Mouse (Mus musculus): ENCODE measurements at regions not wholly inside any gene's neighbourhood (a gene's known extent, or its start where the extent isn't known, plus 50 kb on each side); places are given as distances from the start of the nearest gene placed in this dataset.

GRCm38 (mm10) chr1:88623040-88623439, 79.0 kb downstream of the Arl4c start:
- H3K9me3 ChIP-seq, result no peaks in the 10 kb centered on the region
- H3K4me2 ChIP-seq, result no peak overlapping the region
- H3K4me3 ChIP-seq, result no peak overlapping the region
- peaks cover 12% of the 10 kb centered on the region for H3K4me1 ChIP-seq (replicated peaks)
- ATAC-seq (ENCODE audit: low FRiP score, low read depth), result no peak
- H3K9ac ChIP-seq, result no peak overlapping the region
- peak overlapping the region; percentile 17; the same call in 1 of the 2 replicates for H3K27ac ChIP-seq (replicated peaks)
- no peaks in the 10 kb centered on the region for H3K36me3 ChIP-seq
- WGBS, result 46% methylated on average over 10 of the region's 10 CpGs
- no peaks in the 10 kb centered on the region for H3K27me3 ChIP-seq

GRCm38 (mm10) chr1:88622356-88622755, 79.7 kb downstream of the Arl4c start:
- Histone ChIP-seq H3K4me2 (no peak overlapping the region), H3K9me3 (no peaks in the 10 kb centered on the region), H3K27ac (replicated peaks) (no peak overlapping the region), H3K4me3 (no peak overlapping the region), H3K27me3 (no peaks in the 10 kb centered on the region), H3K9ac (no peak overlapping the region), H3K36me3 (no peaks in the 10 kb centered on the region), H3K4me1 (replicated peaks) (peaks cover 12% of the 10 kb centered on the region)
- ATAC-seq (ENCODE audit: low FRiP score, low read depth), result no peak
- whole genome bisulfite sequencing, result 87% methylated on average over 6 of the region's 6 CpGs

GRCm38 (mm10) chr1:88621214-88621613, 80.8 kb downstream of the Arl4c start:
- H3K9ac ChIP-seq, result no peak overlapping the region
- no peak overlapping the region for H3K27ac ChIP-seq (replicated peaks)
- H3K4me2 ChIP-seq, result no peak overlapping the region
- ATAC-seq (ENCODE audit: low FRiP score, low read depth), result no peak
- H3K9me3 ChIP-seq, result no peaks in the 10 kb centered on the region
- no peaks in the 10 kb centered on the region for H3K36me3 ChIP-seq
- H3K27me3 ChIP-seq, result no peaks in the 10 kb centered on the region
- 81% methylated on average over 2 of the region's 2 CpGs for WGBS
- H3K4me1 ChIP-seq (replicated peaks), result peaks cover 12% of the 10 kb centered on the region
- no peak overlapping the region for H3K4me3 ChIP-seq

- Histone ChIP-seq H3K4me2 (no peak overlapping the region), H3K27me3 (no peaks in the 10 kb centered on the region), H3K27ac (replicated peaks) (no peak overlapping the region), H3K9me3 (no peaks in the 10 kb centered on the region), H3K4me3 (no peak overlapping the region), H3K36me3 (no peaks in the 10 kb centered on the region), H3K9ac (no peak overlapping the region), H3K4me1 (replicated peaks) (0 out of 2 replicates have a peak, but pooled peaks cover 5% of the 10 kb centered on the region)
- ATAC-seq (ENCODE audit: low FRiP score, low read depth), result no peak
- WGBS, result 21% methylated on average over 2 of the region's 2 CpGs
Measured at GRCm38 (mm10) chr1:88613007-88613406, 89.0 kb downstream of the Arl4c start.

GRCm38 (mm10) chr1:88611241-88611640, 90.8 kb downstream of the Arl4c start:
- Histone ChIP-seq H3K4me2 (no peak overlapping the region), H3K27me3 (no peaks in the 10 kb centered on the region), H3K27ac (replicated peaks) (no peak overlapping the region), H3K4me3 (no peak overlapping the region), H3K9me3 (no peaks in the 10 kb centered on the region), H3K9ac (no peak overlapping the region), H3K36me3 (no peaks in the 10 kb centered on the region), H3K4me1 (replicated peaks) (0 out of 2 replicates have a peak, but pooled peaks cover 5% of the 10 kb centered on the region)
- ATAC-seq (ENCODE audit: low FRiP score, low read depth), result no peak
- 85% methylated on average over 5 of the region's 5 CpGs for WGBS

- no peak for ATAC-seq (ENCODE audit: low FRiP score, low read depth)
- H3K9ac ChIP-seq, result no peak overlapping the region
- no peaks in the 10 kb centered on the region for H3K9me3 ChIP-seq
- no peak overlapping the region for H3K4me3 ChIP-seq
- no peaks in the 10 kb centered on the region for H3K27me3 ChIP-seq
- 93% methylated on average over 9 of the region's 9 CpGs for WGBS
- H3K27ac ChIP-seq (replicated peaks), result no peak overlapping the region
- no peak overlapping the region for H3K4me2 ChIP-seq
- H3K36me3 ChIP-seq, result no peaks in the 10 kb centered on the region
- H3K4me1 ChIP-seq (replicated peaks), result 0 out of 2 replicates have a peak, but pooled peaks cover 5% of the 10 kb centered on the region
Measured at GRCm38 (mm10) chr1:88610810-88611209, 91.2 kb downstream of the Arl4c start.

GRCm38 (mm10) chr1:88608826-88609225, 93.2 kb downstream of the Arl4c start:
- 0 out of 2 replicates have a peak, but pooled peaks cover 5% of the 10 kb centered on the region for H3K4me1 ChIP-seq (replicated peaks)
- no peaks in the 10 kb centered on the region for H3K36me3 ChIP-seq
- 41% methylated on average over 8 of the region's 8 CpGs for WGBS
- no peak overlapping the region for H3K4me3 ChIP-seq
- H3K9ac ChIP-seq, result no peak overlapping the region
- no peak overlapping the region for H3K27ac ChIP-seq (replicated peaks)
- no peak for ATAC-seq (ENCODE audit: low FRiP score, low read depth)
- no peak overlapping the region for H3K4me2 ChIP-seq
- no peaks in the 10 kb centered on the region for H3K27me3 ChIP-seq
- H3K9me3 ChIP-seq, result no peaks in the 10 kb centered on the region

GRCm38 (mm10) chr1:88608236-88608635, 93.8 kb downstream of the Arl4c start:
- Histone ChIP-seq H3K36me3 (no peaks in the 10 kb centered on the region), H3K4me2 (no peak overlapping the region), H3K27ac (replicated peaks) (no peak overlapping the region), H3K9ac (no peak overlapping the region), H3K4me3 (no peak overlapping the region), H3K9me3 (no peaks in the 10 kb centered on the region), H3K4me1 (replicated peaks) (0 out of 2 replicates have a peak, but pooled peaks cover 3% of the 10 kb centered on the region), H3K27me3 (no peaks in the 10 kb centered on the region)
- no peak for ATAC-seq (ENCODE audit: low FRiP score, low read depth)
- 56% methylated on average over 8 of the region's 8 CpGs for WGBS

GRCm38 (mm10) chr1:88605616-88606190, 95.8 kb upstream of the Glrp1 start:
- Histone ChIP-seq H3K9ac (no peak overlapping the region), H3K4me1 (replicated peaks) (no peaks in the 10 kb centered on the region), H3K9me3 (no peaks in the 10 kb centered on the region), H3K27ac (replicated peaks) (no peak overlapping the region), H3K4me3 (no peak overlapping the region), H3K36me3 (no peaks in the 10 kb centered on the region), H3K4me2 (no peak overlapping the region), H3K27me3 (no peaks in the 10 kb centered on the region)
- ATAC-seq (ENCODE audit: low FRiP score, low read depth), result no peak
- 70% methylated on average over 14 of the region's 14 CpGs for WGBS

GRCm38 (mm10) chr1:88602241-88602640, 92.4 kb upstream of the Glrp1 start:
- Histone ChIP-seq H3K27ac (replicated peaks) (no peak overlapping the region), H3K9ac (no peak overlapping the region), H3K9me3 (no peaks in the 10 kb centered on the region), H3K27me3 (no peaks in the 10 kb centered on the region), H3K4me3 (no peak overlapping the region), H3K4me2 (no peak overlapping the region), H3K36me3 (no peaks in the 10 kb centered on the region), H3K4me1 (replicated peaks) (no peaks in the 10 kb centered on the region)
- 77% methylated on average over 3 of the region's 3 CpGs for WGBS
- ATAC-seq (ENCODE audit: low FRiP score, low read depth), result no peak

GRCm38 (mm10) chr1:88601801-88602200, 91.9 kb upstream of the Glrp1 start:
- Histone ChIP-seq H3K4me3 (no peak overlapping the region), H3K4me1 (replicated peaks) (no peaks in the 10 kb centered on the region), H3K9ac (no peak overlapping the region), H3K4me2 (no peak overlapping the region), H3K9me3 (no peaks in the 10 kb centered on the region), H3K27ac (replicated peaks) (no peak overlapping the region), H3K27me3 (no peaks in the 10 kb centered on the region), H3K36me3 (no peaks in the 10 kb centered on the region)
- WGBS, result 79% methylated on average over 8 of the region's 8 CpGs
- ATAC-seq (ENCODE audit: low FRiP score, low read depth), result no peak

- 93% methylated on average over 1 of the region's 1 CpGs for WGBS
- ATAC-seq (ENCODE audit: low FRiP score, low read depth), result no peak
- Histone ChIP-seq H3K4me2 (no peak overlapping the region), H3K27me3 (no peaks in the 10 kb centered on the region), H3K9me3 (no peaks in the 10 kb centered on the region), H3K9ac (no peak overlapping the region), H3K4me3 (no peak overlapping the region), H3K36me3 (no peaks in the 10 kb centered on the region), H3K27ac (replicated peaks) (no peak overlapping the region), H3K4me1 (replicated peaks) (no peaks in the 10 kb centered on the region)
Measured at GRCm38 (mm10) chr1:88600145-88600544, 90.3 kb upstream of the Glrp1 start.
